Mouse (Mus musculus): ENCODE results near the gene Cib4.
A peak's percentile ranks its signal among the peaks of the same experiment; 100 is the strongest.

Cib4 gene

DNA sequence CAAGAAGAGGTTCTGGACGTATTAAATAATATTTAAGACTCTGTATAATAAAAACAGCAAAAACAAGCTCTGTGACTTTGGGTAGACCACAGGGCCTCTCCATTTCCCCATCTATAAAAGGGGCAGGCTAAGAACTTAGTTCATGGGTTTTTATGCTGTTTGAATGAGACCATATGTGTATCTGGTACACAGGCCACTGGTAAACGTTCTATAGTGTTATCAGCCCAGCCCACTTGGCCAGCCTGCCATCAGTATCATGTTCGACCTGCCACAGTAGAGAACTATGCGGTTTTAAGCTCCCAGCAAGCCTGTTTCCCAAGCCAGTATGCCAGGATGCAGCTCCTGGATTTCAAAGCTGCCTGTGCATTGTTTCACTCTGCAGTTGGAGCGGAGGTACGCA lies 27.1 kb downstream of the Cib4 start:
- DNase-seq (ENCODE audit: low spot score in 2 of 2): no peak

DNA sequence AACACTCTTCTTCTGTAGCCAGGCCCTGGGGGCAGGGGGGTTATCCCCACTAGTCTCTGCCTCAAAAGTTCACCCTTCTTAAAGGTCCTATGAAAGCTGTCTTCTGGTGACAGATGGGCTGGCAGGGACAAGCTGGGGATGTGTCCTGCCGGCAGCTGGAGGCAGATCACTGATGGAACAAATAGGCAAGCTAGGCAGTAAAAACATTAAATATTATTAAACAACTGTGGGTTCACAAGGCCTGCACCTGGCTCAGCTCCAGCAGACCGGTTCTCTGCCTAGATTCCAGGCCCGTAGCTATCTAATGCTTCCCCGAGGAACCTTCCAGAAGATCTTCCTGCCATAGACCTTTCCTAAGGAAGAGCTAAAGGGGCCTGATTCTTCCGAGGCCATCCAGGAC lies 27.5 kb downstream of the Cib4 start:
- DNase-seq (ENCODE audit: low spot score in 2 of 2): no peak

DNA sequence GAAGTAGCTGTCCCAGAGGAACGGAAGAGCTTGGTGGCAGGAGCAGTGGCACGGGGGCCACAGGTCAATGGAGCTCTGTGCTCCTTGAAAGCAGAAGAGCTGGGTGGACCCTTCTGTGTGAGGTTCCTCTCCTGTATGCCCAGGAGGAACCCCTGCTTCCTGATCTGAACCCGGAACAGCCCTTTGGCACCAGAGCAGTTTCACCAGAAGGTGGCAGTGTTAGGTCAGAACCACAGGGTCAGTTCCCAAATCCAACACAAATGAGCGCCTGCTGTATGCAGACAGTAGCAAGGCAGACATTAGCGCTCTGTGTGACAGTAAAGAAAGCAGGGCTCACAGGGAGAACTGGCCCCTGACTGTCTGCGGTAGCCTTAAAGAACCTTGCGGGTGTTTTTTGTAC lies 29.3 kb downstream of the Cib4 start:
- DNase-seq (ENCODE audit: low spot score in 2 of 2): peak; percentile 19 to 49

DNA sequence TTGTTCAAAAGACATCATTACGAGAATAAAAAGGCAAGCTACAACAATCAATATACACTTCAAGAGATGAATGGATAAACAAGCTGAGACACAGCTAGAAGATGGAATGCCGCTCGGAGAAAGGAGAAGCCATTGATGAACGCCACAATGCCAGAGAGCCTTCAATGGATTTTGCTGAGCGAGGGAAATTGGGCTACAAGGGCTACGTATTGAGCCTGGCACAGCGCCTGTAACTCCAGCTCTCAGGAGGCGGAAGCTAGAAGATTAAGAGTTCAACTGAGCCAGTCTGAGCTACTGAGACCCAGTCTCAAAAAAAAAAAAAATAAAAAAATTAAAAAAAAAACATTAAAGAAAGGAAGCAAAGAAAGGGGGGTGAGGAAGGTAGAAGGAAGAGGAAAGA lies 32.5 kb downstream of the Cib4 start:
- DNase-seq (ENCODE audit: low spot score in 2 of 2): no peak

- no peak for DNase-seq (ENCODE audit: low spot score in 2 of 2)
These were observed 48.3 kb downstream of the Cib4 start for GRCm38 (mm10) chr5:30497299-30497698.

DNA sequence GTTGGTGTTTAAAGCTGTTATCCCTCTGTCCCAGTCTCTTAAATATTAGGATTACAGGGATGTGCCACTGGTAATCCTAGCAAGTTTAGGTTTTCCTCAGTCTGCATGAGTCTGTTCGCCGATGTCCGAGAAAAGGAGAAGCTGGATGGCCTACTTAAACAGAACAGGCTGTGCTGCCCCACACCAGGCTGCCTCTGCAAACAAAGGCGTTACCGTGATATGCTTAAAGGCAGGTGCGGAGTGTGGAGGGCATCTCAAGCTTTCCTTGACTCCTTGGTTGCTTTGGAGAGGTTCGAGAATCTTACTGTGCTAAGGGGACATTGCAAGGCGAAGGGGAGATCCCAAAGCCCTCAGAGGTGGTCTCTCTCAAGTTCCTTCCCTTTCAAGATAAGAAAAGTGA lies 48.8 kb downstream of the Cib4 start:
- no peak for DNase-seq (ENCODE audit: low spot score in 2 of 2)

DNA sequence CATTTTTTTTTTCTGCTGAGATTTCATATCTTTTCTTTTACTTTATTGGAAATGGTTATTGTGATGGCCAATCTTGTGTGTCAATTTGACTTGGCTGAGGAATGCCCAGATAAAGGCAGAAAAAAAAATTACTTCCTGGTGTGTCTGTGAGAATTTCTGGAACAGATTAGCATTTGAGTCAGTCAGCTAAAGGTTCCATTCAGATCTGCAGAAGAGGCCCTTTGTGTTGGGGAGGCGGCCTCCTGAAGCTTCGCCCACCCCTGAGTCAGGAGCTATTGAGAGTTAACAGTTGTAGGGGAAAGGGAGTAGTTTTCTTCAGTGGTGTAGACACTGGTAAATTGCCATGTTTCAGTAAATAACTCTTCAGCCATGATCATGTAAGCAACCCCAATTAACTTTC lies 50.3 kb downstream of the Cib4 start:
- no peak for DNase-seq (ENCODE audit: low spot score in 2 of 2)

- DNase-seq (ENCODE audit: low spot score in 2 of 2): no peak
These were observed 51.0 kb downstream of the Cib4 start for GRCm38 (mm10) chr5:30494606-30495005.

DNA sequence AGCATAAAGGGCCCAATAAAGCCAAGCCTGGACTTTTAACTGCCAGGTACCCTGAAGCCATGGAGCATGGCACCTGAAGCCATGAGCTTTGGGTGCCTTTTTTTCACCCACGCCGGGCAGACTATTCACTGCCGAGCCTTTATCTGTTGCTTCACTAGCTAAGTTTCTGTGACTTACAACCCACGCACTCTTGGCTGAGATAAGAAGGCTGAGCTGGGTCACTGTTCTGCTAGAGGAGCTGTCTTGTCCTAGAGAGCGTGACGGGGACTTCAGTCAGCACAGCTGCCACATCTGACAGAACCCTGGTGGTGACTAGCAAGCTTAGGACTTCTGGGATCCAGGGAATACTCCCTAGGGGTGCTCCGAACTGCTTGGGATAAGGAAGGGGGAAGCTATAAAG lies 51.9 kb downstream of the Cib4 start:
- DNase-seq (ENCODE audit: low spot score in 2 of 2): no peak

- no peak for DNase-seq (ENCODE audit: low spot score in 2 of 2)
These were observed 54.8 kb downstream of the Cib4 start for GRCm38 (mm10) chr5:30490845-30491244.

- no peak for DNase-seq (ENCODE audit: low spot score in 2 of 2)
These were observed 55.4 kb downstream of the Cib4 start for GRCm38 (mm10) chr5:30490215-30490614.

GRCm38 (mm10) chr5:30485136-30485535 lies 60.5 kb downstream of the Cib4 start:
- no peak for DNase-seq (ENCODE audit: low spot score in 2 of 2)

GRCm38 (mm10) chr5:30484591-30484990 lies 61.0 kb downstream of the Cib4 start:
- no peak for DNase-seq (ENCODE audit: low spot score in 2 of 2)

DNA sequence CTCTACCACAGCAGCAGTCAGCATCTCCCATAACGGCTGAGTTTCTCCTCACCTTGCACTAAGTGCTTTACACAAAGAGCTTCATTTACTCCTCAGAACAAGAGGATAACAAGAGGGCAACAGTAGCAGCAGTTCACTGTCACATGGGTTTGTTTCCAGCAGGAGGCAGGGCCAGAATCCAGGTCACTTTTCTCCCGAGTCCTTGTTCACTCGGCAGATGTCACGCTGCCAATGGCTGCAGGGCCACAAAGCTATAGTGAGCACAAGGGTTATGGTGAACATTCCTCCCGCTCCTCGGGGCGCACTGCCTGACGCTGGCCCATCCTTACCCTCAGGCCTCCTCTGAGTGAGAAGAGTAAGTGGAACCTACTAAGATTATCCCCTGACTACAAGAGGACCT lies 62.1 kb downstream of the Cib4 start:
- no peak for DNase-seq (ENCODE audit: low spot score in 2 of 2)

DNA sequence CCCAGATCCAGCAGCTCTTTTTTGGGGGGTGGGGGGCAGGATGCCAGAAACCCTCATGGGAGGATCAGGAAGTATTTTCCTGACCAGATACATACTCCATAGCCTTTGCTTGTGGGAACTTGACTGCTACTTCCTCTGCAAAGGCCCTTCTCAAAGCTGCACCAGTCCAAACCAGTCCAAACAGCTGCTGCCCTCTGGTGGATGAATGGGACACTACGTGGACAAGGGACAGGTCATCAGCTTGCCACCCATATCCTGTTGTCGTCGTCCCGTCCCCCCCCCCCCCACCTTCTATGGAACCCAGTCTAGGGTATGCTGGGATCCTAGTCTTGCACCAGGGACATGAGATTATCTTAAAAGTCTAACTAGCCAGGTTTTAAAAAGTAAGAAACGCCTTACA lies 63.3 kb downstream of the Cib4 start:
- peak; percentile 36 to 40 for DNase-seq (ENCODE audit: low spot score in 2 of 2)

DNA sequence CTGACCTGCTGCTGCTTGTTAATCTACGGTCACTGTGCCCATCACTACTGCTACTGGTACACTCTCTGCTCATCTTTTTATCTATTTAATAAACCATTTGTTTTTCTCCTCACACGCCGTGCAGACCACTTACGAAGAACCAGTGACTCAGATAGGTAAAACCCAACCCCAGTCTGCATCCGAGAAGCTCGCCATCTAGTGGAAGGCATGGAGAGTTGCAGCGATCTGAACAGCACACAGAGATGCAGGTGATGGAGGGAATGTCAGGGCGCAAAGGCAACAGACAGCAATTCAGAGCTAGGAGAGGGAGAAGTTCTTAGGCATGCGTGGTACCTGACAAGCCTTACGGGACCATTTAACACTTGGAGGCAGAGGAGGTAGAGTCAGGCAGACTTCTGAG lies 69.1 kb downstream of the Cib4 start:
- DNase-seq (ENCODE audit: low spot score in 2 of 2): peak in 1 of 2 experiments; percentile 5

DNA sequence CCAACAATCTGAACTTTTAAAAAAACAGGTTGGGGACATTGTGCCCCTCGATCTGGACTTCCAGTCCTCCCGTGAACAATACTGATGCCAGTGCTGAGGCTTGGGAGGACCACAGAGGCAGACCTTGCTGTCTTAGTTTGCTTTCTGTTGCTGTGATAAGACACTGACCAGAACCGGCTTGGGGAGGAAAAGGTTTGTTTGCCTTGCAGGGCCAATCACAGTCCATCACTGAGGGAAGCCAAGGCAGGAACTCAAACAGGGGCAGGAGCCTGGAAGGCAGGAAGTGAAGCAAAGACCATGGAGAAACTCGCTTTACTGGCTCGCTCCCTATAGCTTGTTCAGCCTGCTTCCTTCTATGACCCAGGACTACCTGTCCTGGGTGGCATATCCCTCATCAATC lies 73.5 kb downstream of the Cib4 start:
- no peak for DNase-seq (ENCODE audit: low spot score in 2 of 2)

GRCm38 (mm10) chr5:30470454-30470853 lies 75.2 kb downstream of the Cib4 start:
- DNase-seq (ENCODE audit: low spot score in 2 of 2): no peak

GRCm38 (mm10) chr5:30466315-30466714 lies 79.3 kb downstream of the Cib4 start:
- DNase-seq (ENCODE audit: low spot score in 2 of 2): no peak

DNA sequence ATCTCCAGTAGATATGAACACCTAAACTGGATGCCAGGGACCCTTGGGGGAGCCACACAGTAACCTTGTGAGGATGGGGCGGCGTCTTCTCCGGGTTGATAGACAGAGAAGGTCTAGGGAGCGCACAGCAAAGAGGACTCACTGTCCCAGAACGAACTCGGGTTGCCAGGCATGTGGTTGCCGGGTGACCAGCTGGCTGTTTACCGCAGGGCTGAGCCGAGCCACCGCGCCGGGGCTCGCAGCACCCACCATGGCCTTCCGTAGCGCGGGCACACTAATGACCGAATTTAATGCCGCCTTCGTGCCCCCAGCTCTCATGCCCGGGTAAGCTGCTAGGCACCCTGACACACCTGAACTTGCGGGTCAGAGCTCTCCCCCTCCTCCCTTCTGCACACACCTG lies 79.8 kb downstream of the Cib4 start, which contains the start of gene 1700001C02Rik:
TSS of gene 1700001C02Rik (plus strand) at position 187 of the 400 bp plus-strand sequence.
- DNase-seq (ENCODE audit: low spot score in 2 of 2): no peak

DNA sequence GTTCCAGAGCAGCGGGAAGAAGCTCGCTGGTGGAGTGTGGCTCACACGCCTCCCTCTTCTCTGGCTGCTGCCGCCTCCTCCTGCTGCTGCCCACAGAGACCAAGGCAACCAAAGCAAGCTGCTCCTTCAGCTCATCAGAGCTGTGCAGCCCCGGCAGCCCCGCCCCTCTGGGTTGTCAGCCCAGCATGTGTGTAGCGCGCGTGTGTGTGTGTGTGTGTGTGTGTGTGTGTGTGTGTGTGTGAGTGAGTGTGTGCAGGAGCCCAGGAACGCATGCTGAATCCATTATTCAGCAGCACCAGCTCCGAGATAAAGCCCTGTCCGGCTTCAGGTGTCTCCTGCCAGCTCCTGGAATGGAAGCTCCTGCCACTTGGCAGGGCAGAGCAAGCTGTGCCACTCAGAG lies 83.8 kb downstream of the Cib4 start, which contains the start of gene Otof:
TSS of gene Otof (minus strand) at position 112 of the 400 bp plus-strand sequence.
- DNase-seq (ENCODE audit: low spot score in 2 of 2): no peak

DNA sequence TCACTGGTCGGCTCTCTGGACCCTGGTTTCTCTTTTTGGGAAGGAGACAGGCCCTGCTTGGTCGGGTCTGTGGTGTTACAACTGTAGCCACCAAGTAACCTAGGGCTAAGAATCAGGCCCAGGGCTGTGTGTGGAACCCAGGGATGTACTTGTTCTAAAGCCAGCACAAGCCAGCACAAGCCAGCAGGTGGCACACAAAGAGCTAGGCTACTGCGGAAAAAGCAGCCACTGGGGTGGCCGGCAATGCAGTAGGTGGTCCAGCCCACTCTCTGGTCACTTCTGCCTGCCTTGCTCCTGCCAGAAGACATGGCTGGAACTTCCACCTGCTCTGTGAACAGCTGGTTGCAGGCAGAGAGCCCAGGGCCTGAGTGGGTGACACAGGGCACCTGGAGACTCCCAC lies 85.5 kb downstream of the Cib4 start:
- DNase-seq (ENCODE audit: low spot score in 2 of 2): no peak

DNA sequence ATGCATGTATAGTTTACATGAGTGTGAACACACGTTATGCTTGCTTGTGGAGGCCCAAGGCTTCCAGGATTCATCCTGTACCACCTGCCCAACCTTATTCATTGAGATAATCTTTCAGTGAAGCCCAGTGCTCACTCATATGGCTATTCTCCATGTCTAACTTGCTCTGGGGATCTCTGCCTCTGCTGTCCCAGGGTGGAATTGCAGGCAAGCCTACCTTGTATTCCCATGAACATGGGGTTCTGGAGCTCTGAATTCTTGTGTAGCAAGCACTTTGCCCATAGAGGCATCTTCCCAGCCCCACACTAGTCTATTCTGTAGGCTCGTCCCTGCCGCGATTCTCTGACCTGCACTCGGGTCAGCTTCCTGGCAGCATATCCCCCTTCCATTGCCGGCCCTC lies 89.6 kb downstream of the Cib4 start:
- DNase-seq (ENCODE audit: low spot score in 2 of 2): no peak

DNA sequence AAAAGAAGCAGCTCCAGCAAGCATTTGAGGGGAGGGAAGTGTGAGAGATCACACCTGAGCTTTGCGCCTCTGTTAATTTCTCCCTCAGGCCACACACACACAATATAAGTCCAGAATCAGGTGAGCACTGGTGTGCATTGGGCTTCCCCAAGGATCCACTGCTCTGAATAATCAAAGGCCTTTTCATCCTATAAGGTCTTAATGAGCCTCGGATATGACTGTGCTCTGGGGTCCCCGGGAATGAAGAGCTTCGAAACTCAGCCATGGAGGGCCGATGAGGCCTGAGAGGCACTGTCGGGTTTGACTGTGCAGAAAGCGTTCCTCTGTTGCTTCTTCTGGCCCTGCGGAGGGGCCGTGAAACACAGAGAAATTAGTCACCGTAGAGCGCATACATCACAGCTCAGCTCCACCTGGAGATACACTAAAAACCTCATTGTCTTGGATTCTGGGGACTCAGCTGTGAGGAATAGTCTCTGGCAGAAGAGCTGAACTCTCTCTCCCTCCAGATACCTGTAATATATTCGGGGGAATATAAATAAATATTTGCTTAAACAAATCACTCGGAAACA lies 101.2 kb downstream of the Cib4 start:
- no peak for DNase-seq (ENCODE audit: low spot score in 2 of 2)
